Mouse (Mus musculus): ENCODE data around the gene Faah.

The Faah gene

DNA sequence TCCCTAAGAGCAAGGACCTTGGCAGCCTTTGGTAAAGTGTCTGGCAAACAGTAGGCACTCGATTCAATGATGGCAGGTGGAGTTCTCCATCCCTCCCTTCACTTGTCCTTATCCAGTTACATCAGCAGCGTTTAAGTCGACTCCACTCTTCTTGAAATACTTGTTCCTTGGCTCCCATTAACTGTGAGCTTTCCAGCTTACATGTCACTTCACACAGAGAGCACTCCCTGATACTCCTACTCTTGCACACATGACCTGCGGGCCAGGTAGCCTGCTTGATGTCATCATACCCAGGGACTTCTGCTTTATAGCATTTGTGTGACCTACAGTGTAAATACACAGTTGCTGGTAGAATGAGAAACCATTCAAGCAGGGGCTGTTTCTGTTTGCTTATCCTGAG is 21.0 kb downstream of the Faah start:
- DNase-seq = peak; percentile 51

DNA sequence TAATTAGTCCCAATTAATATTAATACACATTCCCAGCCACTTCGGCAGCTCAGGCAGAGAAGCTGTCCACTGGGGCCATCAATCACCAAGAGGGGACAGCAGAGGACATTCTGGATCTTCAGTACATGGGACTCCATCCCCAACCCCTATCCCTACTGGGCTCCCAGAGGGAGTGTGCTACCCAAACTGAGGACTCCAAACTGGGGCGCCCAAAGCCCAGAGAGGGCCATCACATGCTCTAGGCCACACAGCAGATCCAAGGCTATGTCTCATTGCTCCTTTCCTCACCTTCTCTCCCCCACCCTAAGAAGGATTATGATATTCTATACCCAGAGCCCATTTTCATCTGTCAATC is 22.4 kb downstream of the Faah start:
- DNase-seq = no peak

DNA sequence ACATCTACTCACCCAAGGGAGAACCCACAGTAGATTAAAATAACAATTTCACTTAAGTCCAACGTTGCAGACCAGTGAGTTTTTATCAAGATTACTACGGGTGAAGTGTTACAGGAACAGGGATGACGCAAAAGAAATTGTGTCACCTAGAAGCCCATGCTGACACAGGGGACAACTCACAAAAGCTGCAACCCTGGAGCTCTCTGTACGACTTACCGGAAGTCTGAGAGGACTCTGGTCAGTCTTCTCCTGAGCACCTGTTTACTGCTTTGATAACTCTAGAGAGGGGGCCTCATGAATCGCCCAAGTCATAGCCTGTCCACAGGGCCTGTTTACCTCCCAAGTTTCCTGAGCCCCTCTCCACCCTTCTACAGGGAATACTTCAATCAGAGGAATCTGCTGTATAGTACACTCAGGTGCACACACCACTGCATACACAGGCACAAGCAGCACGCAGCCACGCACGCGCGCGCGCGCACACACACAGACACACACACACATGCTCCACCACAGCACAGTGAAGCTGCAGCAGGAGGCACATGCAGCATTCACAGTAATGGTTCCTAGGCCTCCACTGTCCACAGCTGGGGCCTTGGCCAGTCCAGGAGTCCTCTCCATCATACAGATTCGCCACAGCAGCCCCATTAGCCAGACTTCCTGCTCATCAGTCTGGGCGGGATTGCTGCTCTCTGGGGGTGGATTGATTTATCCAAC is 22.9 kb downstream of the Faah start:
- no peak for DNase-seq

DNA sequence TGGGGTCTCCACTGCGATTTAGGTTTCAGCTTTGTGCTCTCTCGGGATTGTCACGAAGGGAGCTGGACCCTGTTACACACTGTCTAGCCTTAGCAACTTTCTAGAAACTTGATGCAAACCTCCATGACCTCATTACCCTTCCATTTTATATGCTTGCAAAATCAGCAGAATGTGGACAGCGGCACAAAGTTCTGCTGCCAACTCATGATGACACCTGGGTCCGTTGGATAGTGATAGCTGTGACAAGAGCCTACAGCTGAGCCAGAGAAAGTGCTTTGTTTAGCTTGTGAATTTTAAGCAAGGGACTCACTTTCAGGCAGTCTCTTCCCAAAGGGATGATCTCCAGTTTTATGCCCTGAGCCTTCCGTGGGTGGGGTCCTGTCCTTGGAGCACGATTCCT is 28.3 kb downstream of the Faah start:
- no peak for DNase-seq

DNA sequence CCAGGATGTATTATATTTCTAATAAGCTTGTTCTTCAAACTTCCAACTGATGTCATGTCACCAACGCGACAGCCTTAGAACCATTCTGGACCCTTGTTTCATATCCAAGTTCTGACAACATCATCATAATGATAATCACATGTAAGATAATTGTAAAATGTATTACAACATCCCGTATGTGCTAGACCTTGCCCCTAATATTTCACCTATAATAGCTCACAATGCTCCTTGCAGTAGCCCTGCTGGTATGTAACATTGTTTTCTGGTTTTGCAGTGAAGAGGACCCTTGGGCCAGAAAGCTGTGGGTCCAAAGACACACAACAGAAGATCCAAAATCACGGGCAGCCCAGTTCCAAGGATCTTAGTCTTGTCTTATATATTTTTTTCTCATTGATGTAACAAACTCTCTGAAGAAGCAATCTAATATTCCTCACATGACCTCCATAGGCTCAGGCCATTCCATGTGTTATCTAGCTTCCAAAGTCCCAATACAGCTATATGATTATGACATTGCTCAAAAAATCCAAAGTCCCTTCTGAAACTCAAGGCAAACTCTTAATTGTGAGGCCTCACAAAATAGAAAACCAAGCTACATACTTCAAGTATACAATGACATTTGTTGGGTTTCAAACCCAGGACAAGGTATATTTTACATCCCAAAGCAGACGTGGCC is 29.7 kb downstream of the Faah start:
- no peak for DNase-seq

DNA sequence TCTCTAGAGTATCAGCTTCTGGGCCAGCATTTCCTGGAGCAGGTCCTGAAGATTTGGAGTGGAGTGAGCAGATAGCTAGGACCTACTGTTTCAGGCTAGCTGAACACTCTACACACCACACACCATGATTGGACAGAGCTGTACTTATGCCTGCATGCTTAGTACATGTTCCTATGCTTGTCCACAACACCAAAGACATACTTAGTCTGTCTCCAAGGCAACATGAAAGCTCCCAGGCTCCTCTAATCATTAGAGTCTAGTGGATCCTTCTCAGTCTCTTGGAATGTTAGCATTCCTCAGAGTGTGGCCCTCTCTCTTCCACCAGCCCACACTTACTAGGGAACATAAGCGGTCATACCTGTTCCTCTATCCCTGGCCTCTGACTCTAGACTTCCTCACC is 30.3 kb downstream of the Faah start:
- no peak for DNase-seq

DNA sequence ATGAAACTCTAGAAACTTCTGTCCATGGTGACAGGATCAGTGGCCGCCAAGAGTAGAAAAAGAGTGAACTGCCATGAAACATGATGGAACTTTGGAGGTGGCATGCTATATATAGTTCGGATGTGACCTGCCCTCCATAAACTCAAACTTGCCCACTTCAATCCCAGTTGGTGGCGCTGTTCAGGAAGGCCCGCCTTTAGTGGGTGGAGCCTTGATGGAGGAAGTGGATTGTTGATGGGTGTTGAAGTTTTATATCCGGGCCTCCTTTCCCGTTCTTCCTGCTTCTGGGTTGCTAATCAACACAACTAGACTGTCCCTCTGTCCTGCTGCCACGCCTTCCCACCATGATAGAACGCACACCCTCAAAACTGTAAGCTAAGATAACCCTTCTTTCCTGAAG is 32.8 kb downstream of the Faah start:
- DNase-seq = peak; percentile 44

DNA sequence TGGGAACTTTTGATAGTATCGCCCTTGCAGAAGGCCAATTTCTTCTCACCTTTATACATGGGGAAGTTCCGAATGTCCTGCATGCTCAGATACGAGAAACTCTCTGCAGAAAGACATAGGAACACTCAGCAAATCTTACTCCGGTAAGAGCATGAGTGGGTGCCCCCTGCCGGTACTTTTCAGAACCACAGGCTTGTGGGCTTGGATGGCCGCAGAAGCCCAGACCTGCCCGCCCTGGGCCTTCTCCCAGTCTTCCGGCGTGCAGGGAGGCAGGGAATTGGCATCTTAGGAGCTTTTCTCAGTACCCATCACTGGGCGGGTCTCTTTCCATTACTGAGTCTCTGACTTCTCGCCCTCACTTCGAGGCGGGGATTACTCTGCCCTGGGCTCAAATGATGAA is 33.6 kb downstream of the Faah start:
- DNase-seq = peak; percentile 92

DNA sequence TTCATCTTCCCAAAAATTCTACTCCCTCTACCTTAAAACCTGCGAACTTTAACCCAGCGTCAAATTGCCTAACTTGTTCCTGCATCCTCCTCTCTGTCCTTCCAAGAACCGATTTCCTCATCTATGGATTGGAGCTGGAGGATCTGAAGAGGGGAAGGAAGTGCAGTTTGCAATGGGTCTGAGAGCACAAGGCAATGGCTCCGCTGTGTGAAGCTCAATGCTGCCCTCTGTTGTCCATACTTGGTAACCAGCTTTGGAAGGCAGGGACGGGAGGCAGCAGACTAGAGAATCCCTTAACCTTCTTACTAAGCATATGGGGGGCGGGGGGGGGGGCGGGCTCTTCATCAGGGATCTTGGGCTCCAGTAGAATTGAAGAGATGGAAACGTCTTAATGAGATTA is 37.0 kb downstream of the Faah start:
- DNase-seq = peak; percentile 84

DNA sequence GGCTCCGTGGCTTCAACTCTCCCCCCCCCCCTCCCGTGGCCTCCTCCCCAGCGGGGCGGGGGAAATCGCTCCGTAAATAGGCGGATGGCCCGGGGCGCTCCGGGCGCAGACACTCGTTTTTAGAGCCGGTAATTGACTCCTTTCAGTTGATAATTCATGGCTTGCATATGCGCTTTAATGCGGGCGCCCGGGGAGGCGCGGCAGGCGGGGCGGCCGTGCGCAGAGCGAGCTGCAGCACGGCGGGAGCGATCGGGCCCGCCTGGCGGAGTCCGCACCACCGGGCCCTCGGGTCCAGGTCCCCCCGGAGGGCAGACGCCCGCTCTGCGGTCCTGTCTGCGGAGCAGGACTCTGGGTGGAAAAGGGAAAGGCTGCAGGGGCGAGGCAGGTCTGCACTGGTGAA is 38.3 kb downstream of the Faah start:
- DNase-seq = no peak

DNA sequence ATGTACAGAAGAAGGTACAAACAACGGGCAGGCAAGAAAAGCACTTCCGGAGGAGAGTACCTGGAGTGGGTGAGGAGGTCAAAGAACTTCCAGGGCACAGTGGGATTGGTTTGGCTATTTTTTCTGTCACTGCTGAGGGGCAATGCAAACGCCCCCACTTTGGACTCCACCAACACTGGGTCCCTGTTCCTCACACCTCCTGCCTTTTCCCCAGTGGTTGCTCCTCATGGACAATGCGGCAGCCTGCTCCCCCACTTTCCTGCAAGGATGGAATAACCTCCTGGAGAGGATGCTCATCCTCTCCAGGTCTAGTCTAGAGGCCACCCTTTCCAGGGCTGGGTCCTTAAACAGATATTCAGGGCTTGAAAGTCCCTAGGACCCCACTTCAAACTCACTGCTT is 38.8 kb downstream of the Faah start:
- no peak for DNase-seq

DNA sequence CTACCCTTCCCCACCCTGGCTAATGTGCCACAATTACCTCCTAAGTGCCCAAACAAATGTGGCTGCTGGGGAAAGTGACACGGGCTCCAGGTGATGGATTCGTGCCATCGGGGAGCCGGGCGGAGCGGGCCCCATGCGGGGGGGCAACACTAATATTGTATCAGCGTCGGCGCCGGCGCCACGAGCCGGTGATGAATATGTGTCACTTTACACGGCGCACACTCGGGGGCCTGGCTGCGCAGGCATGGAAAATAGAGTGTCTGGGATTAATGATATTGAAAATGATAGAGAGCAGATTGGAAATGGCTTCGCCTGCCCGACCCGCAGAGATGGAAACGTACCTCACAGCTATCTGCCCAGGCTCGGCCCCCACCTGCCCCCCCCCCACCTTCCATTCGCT is 45.2 kb downstream of the Faah start:
- DNase-seq = no peak

DNA sequence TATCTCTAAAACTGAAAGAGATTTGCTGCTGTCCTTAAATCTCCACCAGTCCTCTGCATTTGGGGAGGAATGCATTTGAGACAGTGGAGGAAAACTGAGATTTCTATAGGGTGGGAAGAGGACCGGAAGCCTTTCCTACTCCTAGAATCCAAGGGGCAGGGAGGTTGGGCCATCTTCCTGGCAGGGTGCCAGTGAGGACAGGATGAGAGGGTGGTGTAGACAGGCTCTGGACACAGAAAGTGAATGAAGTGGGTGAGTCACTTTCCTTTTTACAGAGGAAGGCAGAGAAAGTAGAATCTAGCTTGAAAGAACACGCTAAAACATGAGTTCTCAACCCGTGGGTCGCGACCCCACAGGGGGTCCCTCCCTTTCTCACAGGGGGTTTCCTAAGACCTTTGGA is 53.3 kb downstream of the Faah start:
- peak; percentile 19 for DNase-seq

DNA sequence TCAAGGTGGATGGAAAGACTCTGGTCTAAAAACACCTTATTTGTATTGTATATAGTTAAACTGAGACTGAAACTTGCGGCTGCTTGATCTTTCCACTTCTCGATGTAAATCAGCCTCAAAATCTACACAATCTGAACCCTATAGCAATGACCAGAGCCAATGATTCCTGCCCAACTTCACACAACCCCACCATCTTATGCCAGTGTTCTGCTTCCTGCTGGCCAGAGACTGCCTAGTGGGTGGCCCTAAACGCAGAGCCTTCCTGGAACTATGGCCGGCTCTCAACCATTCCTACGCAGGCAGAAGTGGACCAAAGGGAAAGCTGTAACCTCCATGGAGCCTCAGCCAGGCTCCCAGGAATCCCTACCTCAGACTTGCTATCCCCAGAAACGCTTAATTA is 54.0 kb downstream of the Faah start:
- DNase-seq = no peak

DNA sequence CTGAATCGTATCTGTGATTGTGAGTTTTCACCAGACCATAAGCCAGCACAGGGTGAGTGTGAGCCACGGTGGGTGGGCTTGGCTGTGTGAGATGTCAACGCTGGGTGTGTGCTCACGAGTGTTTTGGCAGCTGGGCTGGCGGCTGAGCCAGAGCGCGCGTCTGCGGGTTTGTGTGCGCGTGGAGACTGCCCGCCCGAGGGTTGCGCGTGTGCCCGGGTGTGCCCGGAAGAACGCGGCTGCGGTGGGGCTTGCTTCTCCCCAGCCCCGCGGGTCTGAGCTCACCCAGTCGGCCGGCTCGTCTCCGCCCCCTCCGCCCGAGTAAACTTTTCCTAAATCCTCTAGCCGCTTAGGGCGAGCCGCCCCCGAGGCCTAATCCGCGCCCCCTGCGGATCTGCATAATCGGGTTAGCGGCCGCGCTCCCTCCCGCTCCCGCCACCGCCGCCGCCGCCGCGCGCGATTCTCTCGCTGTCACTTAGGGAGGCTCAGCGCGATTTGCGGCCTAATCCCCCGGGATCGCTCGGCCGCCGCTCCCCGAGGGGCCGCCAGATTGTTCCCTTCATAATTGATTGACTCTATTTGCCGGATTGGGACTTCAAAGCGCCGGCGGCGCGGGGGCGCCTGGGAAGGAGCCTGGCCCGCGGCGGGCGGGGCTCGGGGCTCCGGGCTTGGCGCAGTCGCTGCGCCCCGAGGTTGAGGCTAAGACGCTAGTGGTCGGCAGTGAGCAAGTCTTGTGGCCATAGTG is 54.9 kb downstream of the Faah start:
- peak; percentile 41 for DNase-seq

DNA sequence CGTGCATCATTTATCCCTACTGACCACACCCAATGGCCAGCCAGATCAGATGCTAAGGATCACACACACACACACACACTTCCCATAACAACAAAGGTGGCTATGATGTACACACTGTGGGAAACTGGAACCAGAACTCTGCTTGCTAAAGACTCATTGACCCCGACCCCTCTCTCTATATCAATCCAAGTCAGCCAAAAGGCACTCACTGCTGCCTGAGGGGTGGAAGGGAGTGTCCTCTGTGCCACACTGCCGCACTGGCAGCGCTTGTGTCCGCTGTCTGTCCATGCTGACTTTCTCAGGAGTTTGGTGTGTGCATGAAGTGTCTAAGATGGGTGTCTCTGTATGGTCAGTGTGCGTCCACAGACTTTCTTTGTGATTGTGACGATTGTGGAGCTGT is 55.7 kb downstream of the Faah start:
- no peak for DNase-seq

DNA sequence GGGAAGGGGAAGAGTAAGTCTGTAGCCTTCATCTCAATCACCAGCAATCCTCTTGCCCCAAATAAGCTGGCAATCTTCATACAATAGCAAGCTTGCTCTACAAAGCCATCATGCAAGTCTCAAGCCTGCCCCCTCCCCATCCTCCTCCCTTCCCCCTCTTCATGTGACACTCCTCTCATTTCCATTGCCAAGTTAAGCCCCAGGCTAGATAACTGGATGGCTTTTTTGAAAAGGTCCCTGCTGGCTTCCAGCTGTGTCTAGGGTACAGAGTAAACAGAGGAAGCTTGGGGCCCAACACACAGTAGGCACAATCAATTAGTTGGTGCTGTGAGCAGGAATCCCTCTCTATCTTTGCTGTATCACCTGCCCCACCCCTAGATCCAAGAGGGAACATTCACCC is 58.2 kb downstream of the Faah start:
- no peak for DNase-seq

DNA sequence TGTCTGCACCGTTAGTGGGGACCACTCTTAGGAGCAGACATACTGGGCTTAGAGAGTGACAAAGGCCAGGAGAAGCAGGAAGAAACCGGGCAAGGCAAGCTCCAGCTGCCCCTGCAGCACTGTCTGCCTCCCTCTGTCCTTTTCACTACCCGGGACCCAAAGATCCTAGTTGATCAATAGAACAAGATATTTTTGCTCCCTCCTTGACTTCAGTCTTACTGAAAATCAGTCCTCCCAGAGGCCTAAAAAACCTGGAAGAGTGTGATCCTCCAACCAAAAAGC is 62.3 kb downstream of the Faah start:
- DNase-seq = no peak

DNA sequence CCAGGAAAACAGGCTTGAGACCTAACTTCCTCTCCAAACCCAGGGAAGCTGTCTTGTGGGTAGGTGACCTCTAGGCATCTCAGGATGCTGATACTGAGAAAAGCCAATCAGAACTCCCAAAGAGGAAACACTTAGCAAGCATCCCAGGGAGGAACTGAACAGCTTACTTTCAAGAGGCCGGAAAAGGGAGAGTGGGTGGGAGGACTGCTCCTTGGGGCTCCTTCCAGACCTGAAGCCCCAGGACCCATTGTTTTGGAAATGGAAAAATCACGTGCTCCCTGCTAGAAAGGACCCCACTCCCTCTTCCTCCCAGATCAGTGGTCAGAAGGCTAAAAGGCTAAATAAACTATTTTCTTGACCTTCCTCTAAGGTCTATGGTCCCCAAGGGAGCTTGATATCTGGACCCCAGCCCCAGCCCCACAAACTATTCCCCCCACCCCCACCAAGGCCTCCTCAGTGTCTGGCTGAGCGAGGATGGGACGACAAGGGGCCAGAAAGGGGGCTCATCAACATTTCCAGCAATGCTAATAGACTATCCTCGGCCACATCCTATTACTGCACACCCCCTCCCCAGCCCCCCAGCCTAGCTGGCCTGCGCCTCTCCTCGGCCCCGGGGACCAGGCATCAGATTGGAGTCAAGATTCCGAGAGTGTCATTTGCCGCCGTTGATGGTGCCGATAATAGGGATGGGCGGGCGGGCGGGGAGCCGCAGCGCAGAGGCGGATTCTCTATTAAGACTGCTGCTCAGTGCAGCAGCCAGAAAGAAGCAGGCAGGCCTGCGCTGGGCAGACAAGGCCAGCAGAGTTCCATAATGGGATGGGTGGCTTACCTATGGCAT is 62.9 kb downstream of the Faah start:
- no peak for DNase-seq

DNA sequence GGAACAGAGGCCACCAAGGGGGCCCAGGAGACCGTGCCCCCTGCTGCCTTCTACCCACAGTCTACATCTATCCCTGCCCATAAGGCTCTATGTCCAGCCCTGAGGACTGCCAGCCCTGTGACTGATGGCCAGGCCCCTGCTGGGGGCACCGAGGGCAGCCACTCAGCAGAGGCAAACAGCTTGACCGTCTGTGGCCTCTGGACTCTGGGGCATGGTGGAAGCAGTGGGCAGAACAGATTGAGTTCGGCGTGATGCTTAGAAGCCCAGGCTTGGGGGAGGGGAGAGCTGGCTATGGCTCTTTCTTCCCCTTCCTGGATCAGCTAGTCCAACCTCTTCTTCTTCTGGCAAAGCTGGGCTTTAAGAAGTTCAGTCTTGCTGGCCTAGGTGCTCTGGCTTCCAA is 64.2 kb downstream of the Faah start:
- no peak for DNase-seq

DNA sequence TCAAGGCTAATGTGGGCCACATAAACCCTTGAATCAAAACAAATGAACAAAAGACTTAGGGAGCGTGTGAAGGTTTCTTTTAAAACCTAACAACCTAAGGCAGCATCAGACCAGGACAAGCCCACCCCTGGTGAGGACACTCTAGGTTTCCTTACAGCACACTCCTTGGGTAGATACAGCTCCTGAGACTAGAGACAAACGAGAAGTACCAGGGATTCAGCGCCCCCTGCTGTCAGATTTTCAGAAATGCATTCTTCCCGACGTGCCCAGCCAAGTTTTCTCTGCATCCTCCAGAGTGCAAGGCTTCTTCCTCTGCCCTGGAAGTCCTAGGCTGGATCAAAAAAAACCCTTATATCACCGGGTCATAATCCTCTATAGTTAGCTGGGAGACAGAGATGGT is 65.0 kb downstream of the Faah start:
- DNase-seq = peak; percentile 60

DNA sequence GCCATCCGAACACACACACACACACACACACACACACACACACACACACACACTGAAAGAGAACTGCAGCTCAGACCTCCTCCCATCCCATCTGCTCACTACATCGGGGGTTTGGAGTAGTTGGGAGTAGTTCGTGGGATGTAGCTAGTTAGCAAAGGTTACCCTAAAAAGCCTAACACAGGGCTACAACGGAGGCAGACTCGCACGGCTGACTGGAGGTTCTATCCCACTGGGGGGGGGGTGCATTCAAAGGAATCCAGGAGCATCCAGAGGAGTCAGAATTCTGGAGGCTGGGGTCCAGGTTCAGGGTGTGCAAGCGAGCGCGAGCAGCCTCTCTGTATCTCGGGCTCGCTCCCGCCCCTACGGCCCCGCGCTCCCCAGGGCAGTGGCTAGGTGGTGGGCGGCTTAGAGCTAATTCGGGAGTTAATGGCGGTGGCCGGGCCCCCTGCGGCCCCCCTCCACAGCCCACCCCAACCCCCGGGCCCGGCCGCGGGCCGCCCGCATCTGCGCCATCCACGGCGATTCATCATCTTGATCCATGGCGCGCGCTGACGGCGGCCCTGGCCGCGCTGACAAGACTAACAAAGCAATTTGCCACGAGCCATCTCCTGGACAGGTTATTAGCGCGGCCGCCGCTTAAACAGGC is 73.9 kb downstream of the Faah start:
- DNase-seq = no peak

DNA sequence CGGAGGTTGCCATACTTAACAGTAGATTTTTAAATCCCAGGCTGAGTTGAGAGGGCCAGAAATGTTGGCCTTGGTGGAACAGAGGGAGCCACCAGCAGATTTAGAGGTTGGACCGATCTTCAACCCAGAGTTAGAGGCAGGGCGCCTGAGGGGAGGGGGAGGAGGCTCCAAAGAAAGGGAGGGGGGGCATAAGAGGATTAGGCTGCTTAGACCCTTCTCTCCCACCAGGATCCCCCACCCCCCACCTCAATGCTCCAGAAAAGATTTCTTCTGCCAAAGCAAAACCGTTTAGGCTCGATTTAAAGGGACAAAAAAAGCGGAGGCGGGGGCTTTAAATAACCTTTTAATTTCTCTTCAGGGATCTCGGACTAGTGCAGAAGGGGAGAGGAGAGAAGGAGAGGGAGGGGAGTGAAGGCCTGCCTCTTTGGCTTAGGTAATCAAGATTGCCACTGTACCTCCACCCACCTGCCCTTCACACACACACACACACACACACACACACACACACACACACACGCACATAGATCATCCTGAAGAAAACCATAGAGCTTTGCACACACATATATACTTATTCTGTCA is 76.4 kb downstream of the Faah start:
- no peak for DNase-seq
